ENCODE assay signal across 9 mouse cellular contexts in genomic region chr10:78019291-78019690, GRCm38 (mm10). TPM values are rescaled to one million over a fixed set of nuclear protein-coding genes. Genes with fewer than 3 reads are reported as not detected.
DNase-seq lines count a peak whose midpoint lies in the region; ATAC-seq lines count a peak whose summit lies in the region.
"Had no signal": no experiment of that assay in that cellular context is flagged by ENCODE, and none has a peak within 500 bp of the region (broad histone marks: within the 10 kb centered on the region; RNA-seq: fewer than 3 reads in every experiment).

No protein-coding gene starts in this region.

- no peaks in the 10 kb centered on the region for H3K4me1 ChIP-seq in heart, embryonic 16.5 days (ENCODE audit: control insufficient read depth, insufficient read depth, low read length)
- H3K4me1 ChIP-seq in neural tube, embryonic 13.5 days (replicated peaks), result no peaks in the 10 kb centered on the region; the same call in 1 of the 2 replicates
- peaks cover 7% of the 10 kb centered on the region for H3K4me1 ChIP-seq in liver, embryonic 16.5 days (ENCODE audit: control insufficient read depth, low read depth, low read length)

- peak overlapping the region; percentile 82; the same call in 1 of the 2 replicates for H3K27ac ChIP-seq in heart, embryonic 16.5 days (ENCODE audit: low read length)
- no peak overlapping the region for H3K27ac ChIP-seq in neural tube, embryonic 13.5 days (replicated peaks)
- no peak overlapping the region for H3K27ac ChIP-seq in liver, embryonic 16.5 days (ENCODE audit: low read length)

- H3K4me3 ChIP-seq in heart, embryonic 16.5 days (ENCODE audit: low read length), result no peak overlapping the region; the same call in 1 of the 2 replicates
- no peak overlapping the region for H3K4me3 ChIP-seq in neural tube, embryonic 13.5 days
- H3K4me3 ChIP-seq in liver, embryonic 16.5 days (ENCODE audit: low read depth, low read length), result no peak overlapping the region

- WGBS in heart, embryonic 16.5 days, result 71% methylated on average over 4 of the region's 4 CpGs
- WGBS in neural tube, embryonic 13.5 days, result 82% methylated on average over 4 of the region's 4 CpGs
- WGBS in liver, embryonic 16.5 days (ENCODE audit: insufficient replicate concordance), result 67% methylated on average over 4 of the region's 4 CpGs

- H3K36me3 ChIP-seq in heart, embryonic 16.5 days (ENCODE audit: control insufficient read depth, insufficient read depth), result no peaks in the 10 kb centered on the region
- H3K36me3 ChIP-seq in neural tube, embryonic 13.5 days, result no peaks in the 10 kb centered on the region
- no peaks in the 10 kb centered on the region for H3K36me3 ChIP-seq in liver, embryonic 16.5 days (ENCODE audit: control insufficient read depth, insufficient read depth)
- H3K36me3 ChIP-seq: limb, embryonic 10.5 days had no signal

- peak overlapping the region; percentile 70; the same call in 1 of the 2 replicates for H3K4me2 ChIP-seq in heart, embryonic 16.5 days (ENCODE audit: low read depth, low read length)
- no peak overlapping the region for H3K4me2 ChIP-seq in neural tube, embryonic 13.5 days
- H3K4me2 ChIP-seq in liver, embryonic 16.5 days (ENCODE audit: low read depth, low read length), result peak overlapping the region; percentile 69; the same call in 1 of the 2 replicates

- DNase-seq in heart, adult 9 months (ENCODE audit: low spot score in 2 of 2), result no peak
- DNase-seq in neural tube, embryonic 10.5 days (ENCODE audit: extremely low spot score, low spot score), result no peak
- DNase-seq in urinary bladder, postnatal 10 days (ENCODE audit: low spot score), result no peak
- DNase-seq in cerebellum, postnatal 4 days (ENCODE audit: low spot score in 2 of 2), result no peak
- DNase-seq in right cerebral cortex, postnatal 10 days (ENCODE audit: low spot score in 2 of 2), result no peak

- ATAC-seq in heart, embryonic 16.5 days (replicated peaks; ENCODE audit: extremely low read depth, insufficient read depth, low FRiP score), result no peak
- ATAC-seq in neural tube, embryonic 13.5 days (ENCODE audit: low read depth), result peak; percentile 59; the same call in 1 of the 2 replicates
- 0 out of 2 replicates have a peak, but pooled peaks have one; percentile 13 for ATAC-seq in liver, embryonic 16.5 days (ENCODE audit: low read depth)

- no peaks in the 10 kb centered on the region for H3K27me3 ChIP-seq in heart, embryonic 16.5 days (ENCODE audit: control insufficient read depth, insufficient read depth, low read length)
- no peaks in the 10 kb centered on the region for H3K27me3 ChIP-seq in neural tube, embryonic 13.5 days
- H3K27me3 ChIP-seq in liver, embryonic 16.5 days (ENCODE audit: control insufficient read depth, insufficient read depth, low read depth, low read length), result no peaks in the 10 kb centered on the region

- H3K9ac ChIP-seq in heart, embryonic 16.5 days (ENCODE audit: low read length), result peak overlapping the region; percentile 14; the same call in 1 of the 2 replicates
- H3K9ac ChIP-seq in neural tube, embryonic 13.5 days, result no peak overlapping the region
- no peak overlapping the region for H3K9ac ChIP-seq in liver, embryonic 16.5 days (ENCODE audit: low read depth, low read length)

- H3K9me3 ChIP-seq in heart, embryonic 16.5 days (replicated peaks; ENCODE audit: control insufficient read depth, low read length), result peaks cover 5% of the 10 kb centered on the region
- H3K9me3 ChIP-seq in neural tube, embryonic 13.5 days, result no peaks in the 10 kb centered on the region
- no peaks in the 10 kb centered on the region for H3K9me3 ChIP-seq in liver, embryonic 16.5 days (replicated peaks; ENCODE audit: control insufficient read depth, low read length)
- H3K9me3 ChIP-seq: limb, embryonic 10.5 days had no signal

RNA-seq across cellular contexts. Expression of gene Pfkl, which starts 9.4 kb away (rescaled TPM):
- 203 and 219 TPM in 2 replicates for polyA plus RNA-seq in heart, embryonic 16.5 days (2015; fragmentation: Nextera tagmentation; extraction: Ambion mirVana)
- polyA plus RNA-seq in neural tube, embryonic 13.5 days (2015; fragmentation: Nextera tagmentation; extraction: Ambion mirVana), result 90.8 and 99.0 TPM in 2 replicates
- 83.0 and 83.2 TPM in 2 replicates for polyA plus RNA-seq in liver, embryonic 16.5 days (2015; fragmentation: Nextera tagmentation; extraction: Ambion mirVana)

RNA-seq across cellular contexts. Expression of gene Dnmt3l, which starts 22.5 kb away (rescaled TPM):
- 0.13 TPM in 1 of 2 replicates, not detected in the other for polyA plus RNA-seq in heart, embryonic 16.5 days (2015; fragmentation: Nextera tagmentation; extraction: Ambion mirVana)
- not detected in 2 replicates for polyA plus RNA-seq in neural tube, embryonic 13.5 days (2015; fragmentation: Nextera tagmentation; extraction: Ambion mirVana)
- polyA plus RNA-seq in liver, embryonic 16.5 days (2015; fragmentation: Nextera tagmentation; extraction: Ambion mirVana), result not detected in 2 replicates
- polyA plus RNA-seq: limb, embryonic 10.5 days had no signal

RNA-seq across cellular contexts. Expression of gene Aire, which starts 24.1 kb away (rescaled TPM):
- polyA plus RNA-seq in heart, embryonic 16.5 days (2015; fragmentation: Nextera tagmentation; extraction: Ambion mirVana), result 1.3 and 3.0 TPM in 2 replicates
- polyA plus RNA-seq in neural tube, embryonic 13.5 days (2015; fragmentation: Nextera tagmentation; extraction: Ambion mirVana), result 0.10 and 0.18 TPM in 2 replicates
- not detected in 2 replicates for polyA plus RNA-seq in liver, embryonic 16.5 days (2015; fragmentation: Nextera tagmentation; extraction: Ambion mirVana)

RNA-seq across cellular contexts. Expression of gene 1810043G02Rik, which starts 41.0 kb away (rescaled TPM):
- polyA plus RNA-seq in heart, embryonic 16.5 days (2015; fragmentation: Nextera tagmentation; extraction: Ambion mirVana), result 19.4 and 20.9 TPM in 2 replicates
- 36.8 and 37.4 TPM in 2 replicates for polyA plus RNA-seq in neural tube, embryonic 13.5 days (2015; fragmentation: Nextera tagmentation; extraction: Ambion mirVana)
- polyA plus RNA-seq in liver, embryonic 16.5 days (2015; fragmentation: Nextera tagmentation; extraction: Ambion mirVana), result 3.7 and 4.0 TPM in 2 replicates

RNA-seq across cellular contexts. Expression of gene Trpm2, which starts 48.9 kb away (rescaled TPM):
- polyA plus RNA-seq in heart, embryonic 16.5 days (2015; fragmentation: Nextera tagmentation; extraction: Ambion mirVana), result 2.6 and 3.4 TPM in 2 replicates
- polyA plus RNA-seq in neural tube, embryonic 13.5 days (2015; fragmentation: Nextera tagmentation; extraction: Ambion mirVana), result 4.1 and 4.9 TPM in 2 replicates
- 2.7 and 3.0 TPM in 2 replicates for polyA plus RNA-seq in liver, embryonic 16.5 days (2015; fragmentation: Nextera tagmentation; extraction: Ambion mirVana)
